Mouse (Mus musculus) neutrophil, adult 83 days (primary cell): ENCODE data around the gene Srsf11. TPM values are rescaled to one million over a fixed set of nuclear protein-coding genes. Genes with fewer than 3 reads are reported as not detected.

Experiments used
- total RNA-seq, 2 experiments: library from RNA; stranded (reverse); gene quantifications; one replicate each; pipeline ENCODE4 v1.2.4; 2023

Gene Srsf11
- 100 to 1,000 TPM; 136 to 158 TPM for total RNA-seq

DNA sequence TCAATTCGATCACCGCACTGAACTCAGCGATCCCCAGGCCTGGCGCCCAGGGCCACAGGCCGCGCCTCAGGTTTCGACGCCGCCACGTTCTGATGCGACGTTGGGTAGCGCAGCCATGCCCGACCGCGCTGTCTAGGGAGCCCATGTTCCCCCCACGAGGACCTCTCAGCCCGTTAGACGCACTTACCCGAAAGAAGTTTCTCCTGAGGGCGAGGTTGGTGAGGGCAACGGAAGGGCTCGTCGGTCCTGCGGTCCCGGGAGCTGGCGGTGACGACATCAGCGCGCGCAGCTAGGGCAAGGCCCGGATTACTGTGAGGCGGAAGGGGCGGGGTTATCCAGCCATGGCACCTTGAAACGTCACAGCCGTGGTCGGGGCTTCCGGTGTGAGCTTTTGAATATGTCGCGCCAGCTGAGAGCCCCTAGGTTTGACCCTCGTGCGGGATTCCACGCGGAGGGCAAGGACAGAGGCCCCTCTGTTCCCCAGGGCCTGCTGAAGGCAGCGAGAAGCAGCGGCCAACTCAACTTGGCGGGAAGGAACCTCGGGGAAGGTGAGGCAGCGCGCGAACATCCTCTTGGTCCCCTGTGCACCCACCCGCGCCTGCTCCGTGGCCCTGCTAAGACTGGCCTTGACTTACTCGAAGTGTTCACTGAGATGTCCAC, at the start of gene Srsf11, which contains the start of gene Lrrc40:
Gene Srsf11, minus strand, starts transcription at position 311 of the 660 bp plus-strand sequence.
Gene Lrrc40, plus strand, starts transcription at position 334 of the 660 bp plus-strand sequence.

Other genes with a start within 250 kb of the Srsf11 start
- not detected for gene Cth, start 111.6 kb downstream of the Srsf11 start, total RNA-seq
- gene Ankrd13c, start 89.4 kb downstream of the Srsf11 start, total RNA-seq = 10 to 100 TPM; 42.6 to 47.0 TPM
- 10 to 100 TPM; 12.5 to 14.5 TPM for gene Lrrc40, start within 50 bp of the Srsf11 start, total RNA-seq